Mouse (Mus musculus): Measurements from ENCODE around the gene Iqschfp.

DNA sequence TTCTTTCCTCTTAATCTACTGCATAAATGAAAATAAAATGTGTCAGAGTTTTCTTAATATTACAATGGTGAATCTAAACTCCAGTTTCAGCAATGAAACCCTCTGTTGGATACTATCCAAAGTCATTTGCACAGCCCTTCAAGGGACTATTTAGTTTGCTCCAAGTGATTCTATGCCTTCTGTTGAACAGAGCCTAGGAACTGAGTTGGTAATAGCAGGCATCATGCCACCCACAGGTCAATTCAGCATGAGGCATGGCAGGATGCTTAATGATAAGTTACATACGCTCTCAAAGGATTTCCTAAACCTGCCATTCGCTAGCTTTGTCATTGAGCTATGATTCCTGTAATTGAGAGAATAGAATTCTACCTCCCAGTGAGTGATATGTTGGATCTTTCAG lies 392.5 kb downstream of the Iqschfp start:
- no peak for TF ChIP-seq CTCF (IDR thresholded peaks at IDR 0.05; ENCODE audit: control insufficient read depth, insufficient read depth, insufficient replicate concordance, low read depth, low read length)
- no peak for TF ChIP-seq POLR2A (IDR thresholded peaks at IDR 0.05; ENCODE audit: control insufficient read depth, low read depth, low read length)
